Comparison of ENCODE assay signal across 8 mouse cellular contexts in genomic region chr19:55743557-55744441, GRCm38 (mm10). TPM values are rescaled to one million over a fixed set of nuclear protein-coding genes. Genes with fewer than 3 reads are reported as not detected.
DNase-seq lines count a peak whose midpoint lies in the region; ATAC-seq and TF ChIP-seq lines count a peak whose summit lies in the region.

No protein-coding gene starts in this region.

- no peak for TF ChIP-seq CTCF in embryonic fibroblast, embryonic 13.5 days (IDR thresholded peaks at IDR 0.05; ENCODE audit: borderline replicate concordance, insufficient read depth, low read length)
- TF ChIP-seq CTCF in heart, postnatal 0 days (IDR thresholded peaks at IDR 0.05; ENCODE audit: low read depth): no peak

- peak overlapping the region; percentile 91 for H3K4me3 ChIP-seq in embryonic fibroblast, embryonic 13.5 days (ENCODE audit: insufficient read depth, low read length)
- H3K4me3 ChIP-seq in heart, postnatal 0 days (ENCODE audit: low read depth, low read length): peak overlapping the region; percentile 80

- under 1% methylated on average over 43 of the region's 47 CpGs for WGBS in heart, postnatal 0 days

- no peaks in the 10 kb centered on the region for H3K9me3 ChIP-seq in heart, postnatal 0 days (replicated peaks; ENCODE audit: control insufficient read depth, low read length)

- ATAC-seq in heart, postnatal 0 days (ENCODE audit: insufficient read depth, low read depth): peak; percentile 31

- DNase-seq in 3134 (ENCODE audit: extremely low read depth, insufficient read length, low spot score) (peak; percentile 86), ZHBTc4 (ENCODE audit: low read depth, low spot score) (peak; percentile 79)
- peak; percentile 72 for DNase-seq in heart, postnatal 0 days (ENCODE audit: low spot score)
- DNase-seq in kidney, postnatal 36 days: peak; percentile 62 to 78
- DNase-seq in lung, postnatal 10 days: peak; percentile 83
- DNase-seq in retina, embryonic 14.5 days (ENCODE audit: low spot score): peak; percentile 77
- DNase-seq in urinary bladder, postnatal 25 days (ENCODE audit: low spot score): peak; percentile 69

- H3K27ac ChIP-seq in embryonic fibroblast, embryonic 13.5 days (ENCODE audit: insufficient read depth, low read length): peak overlapping the region; percentile 98
- peak overlapping the region; percentile 99 for H3K27ac ChIP-seq in heart, postnatal 0 days (ENCODE audit: low read depth)

- 0 out of 2 replicates have a peak, but pooled peaks have one; percentile 8 for TF ChIP-seq POLR2A in embryonic fibroblast, embryonic 13.5 days (IDR thresholded peaks at IDR 0.05; ENCODE audit: low read depth, low read length)

- no peaks in the 10 kb centered on the region for H3K36me3 ChIP-seq in heart, postnatal 0 days (replicated peaks; ENCODE audit: control insufficient read depth, insufficient read depth, low read length)

- H3K27me3 ChIP-seq in heart, postnatal 0 days (ENCODE audit: control insufficient read depth, insufficient read depth, low read length): no peaks in the 10 kb centered on the region

- H3K9ac ChIP-seq in heart, postnatal 0 days (replicated peaks; ENCODE audit: low read depth, low read length): peak overlapping the region; percentile 89

- peaks cover 12% of the 10 kb centered on the region for H3K4me1 ChIP-seq in embryonic fibroblast, embryonic 13.5 days (ENCODE audit: control insufficient read depth, insufficient read depth, low read length)
- peaks cover 36% of the 10 kb centered on the region for H3K4me1 ChIP-seq in heart, postnatal 0 days (ENCODE audit: control insufficient read depth, insufficient read depth)

- TF ChIP-seq EP300 in heart, postnatal 0 days (IDR thresholded peaks at IDR 0.05; ENCODE audit: low read depth): no peak

- H3K4me2 ChIP-seq in heart, postnatal 0 days (ENCODE audit: low read depth, low read length): peak overlapping the region; percentile 95

RNA-seq across cellular contexts. Expression of gene Tcf7l2, which starts 2.2 kb away (rescaled TPM):
- polyA plus RNA-seq in embryonic fibroblast, embryonic 13.5 days (2011; ENCODE audit: insufficient read length, low read depth, missing spikeins): 29.8 and 41.1 TPM in 2 replicates
- 2.9 and 3.0 TPM in 2 replicates for total RNA-seq in heart, postnatal 0 days (2014; rRNA removed; ENCODE audit: low replicate concordance)
- 38.6 and 42.5 TPM in 2 replicates for polyA plus RNA-seq in heart, postnatal 0 days (2015; fragmentation: Nextera tagmentation; extraction: Ambion mirVana)

Comparison
In these comparisons a context has a peak if more than half of its experiments do, and no peak if none do; other contexts are left out.
1. Peak in every context shown above with its lines: DNase-seq, ATAC-seq, H3K4me3 ChIP-seq and H3K27ac ChIP-seq.